Mouse (Mus musculus) liver, embryonic 11.5 days (tissue): Measurements from ENCODE around the gene Mum1. TPM values are rescaled to one million over a fixed set of nuclear protein-coding genes. Genes with fewer than 3 reads are reported as not detected.

Source experiments
- ATAC-seq: fragments of 200-750 bp; cut with Nextera tagmentation; replicated peaks from 2 replicates; pipeline ENCODE4 v1.8.0; 2017; ENCODE audit warnings: moderate number of reproducible peaks, mild to moderate bottlenecking, moderate TSS enrichment, moderate library complexity; ENCODE audit not compliant: low FRiP score
- DNase-seq: peaks from one replicate; pipeline ENCODE4 v3.0.0-alpha.2; 2017; ENCODE audit warnings: low spot score
- H3K27ac ChIP-seq: fragments of 300-500 bp; sonication (generic); 2 replicates; pipeline ENCODE4 v1.5.1; 2014; ENCODE audit warnings: mild to moderate bottlenecking, low read depth, low read length, control low read depth
- H3K27me3 ChIP-seq: fragments of 300-500 bp; sonication (generic); replicated peaks from 2 replicates; pipeline ENCODE4 v1.6.1; 2014; ENCODE audit warnings: low read length, mixed read lengths; ENCODE audit not compliant: control insufficient read depth, insufficient read depth
- H3K36me3 ChIP-seq: fragments of 300-500 bp; sonication (generic); 2 replicates; pipeline ENCODE4 v1.6.1; 2014; ENCODE audit warnings: mild to moderate bottlenecking, low read length, moderate library complexity, mixed read lengths; ENCODE audit not compliant: control insufficient read depth, insufficient read depth
- H3K4me1 ChIP-seq: fragments of 300-500 bp; sonication (generic); replicated peaks from 2 replicates; pipeline ENCODE4 v1.6.1; 2014; ENCODE audit warnings: low read length, mixed read lengths; ENCODE audit not compliant: control insufficient read depth, insufficient read depth
- H3K4me2 ChIP-seq: fragments of 300-500 bp; sonication (generic); 2 replicates; pipeline ENCODE4 v1.6.1; 2014; ENCODE audit warnings: mild to moderate bottlenecking, control low read depth, moderate library complexity
- H3K4me3 ChIP-seq: fragments of 300-500 bp; sonication (generic); 2 replicates; pipeline ENCODE4 v1.5.1; 2014; ENCODE audit warnings: low read depth, low read length, control low read depth
- H3K9ac ChIP-seq: fragments of 300-500 bp; sonication (generic); 2 replicates; pipeline ENCODE4 v1.6.1; 2014; ENCODE audit warnings: low read depth, low read length, control low read depth
- H3K9me3 ChIP-seq: fragments of 300-500 bp; sonication (generic); 2 replicates; pipeline ENCODE4 v1.6.1; 2016; ENCODE audit warnings: low read length, inconsistent platforms, mixed read lengths; ENCODE audit not compliant: control insufficient read depth
- WGBS: fragments of 180-500 bp; shearing (Covaris S2); extraction: QIAGEN DNeasy Blood & Tissue Kit; methylation state at CpG from one replicate; pipeline ENCODE4 v1.1.7; 2014; 5-methylcytosine and 5-hydroxymethylcytosine counted together
- polyA plus RNA-seq: library from polyadenylated mRNA; unstranded; fragments of >200 nt; fragmentation: Nextera tagmentation; extraction: Ambion mirVana; gene quantifications from 2 replicates; pipeline ENCODE4 v1.2.1, GENCODE M21; 2014

Mum1 gene
- polyA plus RNA-seq, 1 experiment from 2014 or later = 71.0 TPM

DNA sequence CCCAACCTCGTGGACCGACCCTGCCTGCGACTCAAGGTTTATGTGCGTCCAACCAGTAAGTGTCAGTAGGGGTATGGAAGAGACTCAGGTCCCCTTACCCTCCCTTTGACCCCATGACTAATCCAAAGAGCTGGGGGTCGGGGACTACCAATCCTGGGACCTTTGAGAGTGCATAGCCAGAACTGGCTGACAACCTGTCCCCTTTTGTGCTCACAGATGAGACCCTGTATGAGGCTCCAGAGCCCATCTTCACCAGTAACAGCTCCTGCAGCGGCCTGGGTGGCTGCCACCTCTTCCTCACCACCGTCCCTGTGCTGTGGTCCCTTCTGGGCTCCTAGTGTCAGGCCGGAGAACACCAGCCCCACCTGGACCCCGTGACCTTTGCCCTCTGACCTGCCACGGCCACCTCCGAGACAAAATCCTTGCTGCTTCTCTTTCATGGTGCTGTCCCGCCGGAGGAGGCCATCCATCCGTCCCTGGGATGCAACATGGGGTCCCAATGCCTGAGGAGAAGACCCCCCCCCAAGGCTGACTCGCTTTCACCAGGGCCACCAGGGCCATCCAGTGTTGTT, 37.7 kb upstream of the Mum1 start:
- Histone ChIP-seq H3K9ac (no peak overlapping the region), H3K27ac (no peak overlapping the region), H3K27me3 (peaks cover 75% of the 10 kb centered on the region), H3K36me3 (no peaks in the 10 kb centered on the region; the same call in 1 of the 2 replicates), H3K4me1 (peaks cover 14% of the 10 kb centered on the region), H3K4me2 (no peak overlapping the region), H3K9me3 (no peaks in the 10 kb centered on the region), H3K4me3 (no peak overlapping the region)
- WGBS = 79% methylated on average over 15 of the region's 15 CpGs
- no peak for DNase-seq
- ATAC-seq = no peak

DNA sequence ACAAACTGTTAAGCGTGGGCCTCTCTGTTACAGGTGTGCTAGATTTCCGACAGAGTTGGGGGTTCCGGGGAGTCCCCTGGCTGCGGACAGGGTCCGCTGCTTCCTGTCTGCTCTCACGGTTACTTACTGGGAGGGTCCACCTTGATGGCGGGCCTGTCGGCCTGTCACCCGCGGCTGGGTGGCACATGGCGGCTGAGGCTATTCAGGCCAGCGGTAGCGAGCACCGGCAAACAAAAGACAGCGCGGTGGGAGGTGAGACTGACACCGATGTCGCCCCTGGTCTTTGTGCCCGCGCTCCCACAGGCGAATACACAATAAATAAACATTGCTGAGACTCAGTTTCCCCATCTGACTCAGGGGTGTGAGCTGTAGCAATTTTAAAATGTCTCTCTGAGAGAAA, 36.2 kb upstream of the Mum1 start:
- 5% methylated on average over 21 of the region's 21 CpGs for WGBS
- 0 out of 2 replicates have a peak overlapping the region, but pooled peaks have one; percentile 20 for H3K9ac ChIP-seq

DNA sequence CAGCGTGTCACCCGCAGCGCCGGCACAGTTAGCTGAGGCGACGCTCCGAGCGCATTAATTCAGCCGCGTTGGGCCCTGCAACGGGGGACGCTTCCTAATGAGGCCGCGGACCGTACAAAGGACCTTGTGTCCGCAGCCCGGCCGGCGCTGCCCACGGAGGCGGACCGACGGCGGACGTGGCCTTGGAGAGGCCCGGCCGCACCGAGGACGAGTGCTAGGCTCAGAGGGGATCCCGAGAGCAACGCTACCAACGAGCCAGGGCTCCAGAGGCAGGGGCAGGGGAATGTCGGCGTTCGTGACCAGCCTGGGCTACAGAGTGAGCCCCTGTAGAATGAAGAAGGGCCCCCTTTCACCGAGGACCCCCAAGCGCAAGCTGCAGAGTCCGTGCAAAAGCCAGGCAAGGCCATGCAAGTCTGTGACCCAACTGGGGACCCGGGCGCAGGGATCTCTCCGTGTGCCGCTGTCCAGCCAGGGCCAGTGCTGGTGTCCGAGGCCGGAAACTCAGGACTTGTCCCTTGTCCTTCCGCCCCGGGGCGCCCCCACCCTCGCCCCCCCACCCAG, 35.7 kb upstream of the Mum1 start:
- ATAC-seq (no peak), DNase-seq (peak; percentile 75)
- H3K9ac ChIP-seq = 0 out of 2 replicates have a peak overlapping the region, but pooled peaks have one; percentile 20
- H3K36me3 ChIP-seq = no peaks in the 10 kb centered on the region
- peak overlapping the region; percentile 71 for H3K4me2 ChIP-seq
- no peaks in the 10 kb centered on the region for H3K9me3 ChIP-seq
- H3K27ac ChIP-seq = no peak overlapping the region
- peaks cover 17% of the 10 kb centered on the region for H3K4me1 ChIP-seq
- WGBS = under 1% methylated on average over 44 of the region's 48 CpGs
- H3K4me3 ChIP-seq = peak overlapping the region; percentile 47
- H3K27me3 ChIP-seq = peaks cover 71% of the 10 kb centered on the region

More for the DNA sequence above, 36.2 kb upstream of the Mum1 start:
- Histone ChIP-seq H3K36me3 (no peaks in the 10 kb centered on the region), H3K27me3 (peaks cover 75% of the 10 kb centered on the region), H3K4me2 (peak overlapping the region; percentile 71), H3K9me3 (no peaks in the 10 kb centered on the region), H3K4me3 (peak overlapping the region; percentile 47), H3K4me1 (peaks cover 17% of the 10 kb centered on the region), H3K27ac (no peak overlapping the region)
- ATAC-seq (no peak), DNase-seq (no peak)

GRCm38 (mm10) chr10:80193976-80194375, 32.3 kb upstream of the Mum1 start:
- H3K4me3 ChIP-seq = no peak overlapping the region
- DNase-seq (no peak), ATAC-seq (peak; percentile 63; the same call in 1 of the 2 replicates)
- no peak overlapping the region; the same call in 1 of the 2 replicates for H3K4me2 ChIP-seq
- no peak overlapping the region for H3K27ac ChIP-seq
- H3K4me1 ChIP-seq = peaks cover 17% of the 10 kb centered on the region
- no peak overlapping the region for H3K9ac ChIP-seq
- WGBS = 65% methylated on average over 6 of the region's 6 CpGs
- no peaks in the 10 kb centered on the region for H3K36me3 ChIP-seq
- no peaks in the 10 kb centered on the region for H3K9me3 ChIP-seq
- H3K27me3 ChIP-seq = peaks cover 38% of the 10 kb centered on the region

- Histone ChIP-seq H3K4me2 (no peak overlapping the region), H3K27me3 (peaks cover 35% of the 10 kb centered on the region), H3K27ac (no peak overlapping the region), H3K36me3 (no peaks in the 10 kb centered on the region), H3K9ac (no peak overlapping the region), H3K4me1 (peaks cover 17% of the 10 kb centered on the region), H3K9me3 (no peaks in the 10 kb centered on the region), H3K4me3 (no peak overlapping the region)
- WGBS = 66% methylated on average over 8 of the region's 8 CpGs
- ATAC-seq = no peak
- no peak for DNase-seq
Measured at GRCm38 (mm10) chr10:80194441-80194840, 31.8 kb upstream of the Mum1 start.

DNA sequence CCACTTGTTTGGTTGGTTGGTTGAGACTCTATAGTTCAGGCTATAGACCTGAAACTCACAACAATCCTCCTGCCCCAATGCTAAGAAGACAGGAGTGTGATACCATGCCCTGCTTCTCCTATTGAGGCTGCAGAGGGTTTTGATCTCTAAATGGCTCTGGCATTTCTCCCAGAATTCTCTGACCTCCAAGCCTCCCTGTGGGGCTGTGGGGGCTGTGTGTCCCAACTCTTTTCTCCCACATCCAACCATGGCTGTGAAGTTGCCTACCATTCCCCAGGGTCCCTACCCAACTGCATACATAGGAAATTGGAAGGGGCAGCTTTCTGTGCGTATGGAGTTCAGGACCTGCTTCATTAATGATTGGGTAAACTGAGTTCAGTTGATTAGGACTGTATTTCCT, 30.1 kb upstream of the Mum1 start:
- no peak for DNase-seq
- no peak overlapping the region for H3K9ac ChIP-seq
- H3K4me2 ChIP-seq = no peak overlapping the region
- ATAC-seq = no peak
- peaks cover 4% of the 10 kb centered on the region; the same call in 1 of the 2 replicates for H3K4me1 ChIP-seq
- H3K4me3 ChIP-seq = no peak overlapping the region
- no peak overlapping the region for H3K27ac ChIP-seq
- 78% methylated on average over 1 of the region's 1 CpGs for WGBS
- H3K27me3 ChIP-seq = peaks cover 18% of the 10 kb centered on the region
- no peaks in the 10 kb centered on the region for H3K36me3 ChIP-seq
- H3K9me3 ChIP-seq = no peaks in the 10 kb centered on the region

GRCm38 (mm10) chr10:80196778-80197581, 29.3 kb upstream of the Mum1 start:
- DNase-seq = no peak
- H3K36me3 ChIP-seq = no peaks in the 10 kb centered on the region
- H3K4me1 ChIP-seq = peaks cover 4% of the 10 kb centered on the region; the same call in 1 of the 2 replicates
- 77% methylated on average over 33 of the region's 33 CpGs for WGBS
- H3K4me2 ChIP-seq = no peak overlapping the region
- no peak overlapping the region for H3K4me3 ChIP-seq
- H3K9ac ChIP-seq = no peak overlapping the region
- no peaks in the 10 kb centered on the region for H3K9me3 ChIP-seq
- no peak overlapping the region for H3K27ac ChIP-seq
- H3K27me3 ChIP-seq = peaks cover 10% of the 10 kb centered on the region
- ATAC-seq = no peak

GRCm38 (mm10) chr10:80199440-80200008, 26.7 kb upstream of the Mum1 start:
- H3K9me3 ChIP-seq = no peaks in the 10 kb centered on the region
- no peaks in the 10 kb centered on the region for H3K36me3 ChIP-seq
- no peak overlapping the region for H3K4me2 ChIP-seq
- WGBS = 51% methylated on average over 3 of the region's 3 CpGs
- no peaks in the 10 kb centered on the region for H3K27me3 ChIP-seq
- H3K4me3 ChIP-seq = no peak overlapping the region
- ATAC-seq = peak; percentile 74
- H3K4me1 ChIP-seq = no peaks in the 10 kb centered on the region
- H3K9ac ChIP-seq = no peak overlapping the region
- no peak overlapping the region for H3K27ac ChIP-seq
- DNase-seq = peak; percentile 65
